Mouse (Mus musculus) CH12.LX (cell line): ENCODE measurements around the gene Prep. TPM values are rescaled to one million over a fixed set of nuclear protein-coding genes. Genes with fewer than 3 reads are reported as not detected.

Experiments used
- DNase-seq: peaks from one replicate; pipeline ENCODE4 v3.0.0-alpha.2; 2013; ENCODE audit errors: extremely low read depth
- H3K27ac ChIP-seq: 2 replicates; pipeline ENCODE4 v1.5.1; 2012; ENCODE audit warnings: low read depth, mild to moderate bottlenecking, control low read depth, moderate library complexity; ENCODE audit not compliant: insufficient read depth
- H3K27me3 ChIP-seq: replicated peaks from 2 replicates; pipeline ENCODE3; 2012; ENCODE audit warnings: inconsistent platforms
- H3K36me3 ChIP-seq, 2 experiments: replicated peaks in 1 of 2; 2 replicates each; pipeline versions ENCODE3 to v1.6.1; 2012; ENCODE audit warnings: inconsistent platforms in 1 of 2, low read length in 1 of 2, mild to moderate bottlenecking in 1 of 2, mixed read lengths in 1 of 2, moderate library complexity in 1 of 2; ENCODE audit not compliant: control insufficient read depth in 1 of 2, insufficient read depth in 1 of 2
- H3K4me1 ChIP-seq, 2 experiments: 2 replicates each; pipeline ENCODE4 v1.6.1; 2012; ENCODE audit warnings: inconsistent platforms in 1 of 2, moderate library complexity in 1 of 2; ENCODE audit not compliant: insufficient read depth in 2 of 2, control insufficient read depth in 1 of 2
- H3K4me2 ChIP-seq: 2 replicates; pipeline ENCODE4 v1.6.1; 2012; ENCODE audit warnings: low read depth, mild to moderate bottlenecking, control low read depth; ENCODE audit not compliant: poor library complexity, insufficient read depth, severe bottlenecking
- H3K4me3 ChIP-seq, 3 experiments: fragments of 150-350 bp in 1 of 3; sonication (generic) in 1 of 3; replicated peaks in 1 of 3; 2 replicates each; pipeline versions ENCODE3 to v1.5.1; 2011 to 2012; ENCODE audit warnings: low read depth in 2 of 3, low read length in 2 of 3, mild to moderate bottlenecking in 2 of 3, moderate library complexity in 2 of 3, control low read depth in 1 of 3, improper control_type of control experiment in 1 of 3, inconsistent platforms in 1 of 3, mixed read lengths in 1 of 3; ENCODE audit not compliant: poor library complexity in 1 of 3
- H3K79me2 ChIP-seq: replicated peaks from 2 replicates; pipeline ENCODE4 v1.6.1; 2012; ENCODE audit warnings: mild to moderate bottlenecking, moderate library complexity; ENCODE audit not compliant: control insufficient read depth, poor library complexity, insufficient read depth, severe bottlenecking; ENCODE audit errors: extremely low read depth
- H3K9ac ChIP-seq: 2 replicates; pipeline ENCODE4 v1.6.1; 2012; ENCODE audit warnings: low read depth, mild to moderate bottlenecking, control low read depth, moderate library complexity; ENCODE audit not compliant: insufficient read depth
- H3K9me3 ChIP-seq: replicated peaks from 2 replicates; pipeline ENCODE3; 2012; ENCODE audit warnings: low read length, inconsistent platforms, mixed read lengths
- BHLHE40 ChIP-seq: IDR thresholded peaks from 2 replicates; pipeline ENCODE4 v1.6.1; 2011; ENCODE audit warnings: mild to moderate bottlenecking, low read depth, low read length, improper control_type of control experiment
- CHD1 ChIP-seq: IDR thresholded peaks from 2 replicates; pipeline ENCODE4 v1.6.1; 2012; ENCODE audit warnings: low read depth, low read length, improper control_type of control experiment, inconsistent platforms
- CHD2 ChIP-seq: IDR thresholded peaks from 2 replicates; pipeline ENCODE4 v1.6.1; 2011; ENCODE audit warnings: low read length, improper control_type of control experiment
- E2F4 ChIP-seq: IDR thresholded peaks from 2 replicates; pipeline ENCODE4 v1.6.1; 2011; ENCODE audit warnings: low read depth, low read length, improper control_type of control experiment; ENCODE audit not compliant: insufficient replicate concordance
- EP300 ChIP-seq: IDR thresholded peaks from 2 replicates; pipeline ENCODE4 v1.6.1; 2011; ENCODE audit warnings: low read length, improper control_type of control experiment
- HCFC1 ChIP-seq: IDR thresholded peaks from 2 replicates; pipeline ENCODE4 v1.6.1; 2012; ENCODE audit warnings: low read depth, mild to moderate bottlenecking, inconsistent platforms, low read length, improper control_type of control experiment
- IRF4 ChIP-seq: IDR thresholded peaks from 2 replicates; pipeline ENCODE4 v1.6.1; 2014; ENCODE audit warnings: low read depth, mild to moderate bottlenecking, inconsistent platforms, low read length, improper control_type of control experiment
- JUN ChIP-seq: IDR thresholded peaks from 2 replicates; pipeline ENCODE4 v1.6.1; 2011; ENCODE audit warnings: low read depth, mild to moderate bottlenecking, low read length, improper control_type of control experiment, moderate library complexity; ENCODE audit not compliant: insufficient read depth
- JUND ChIP-seq: conservative IDR thresholded peaks from 2 replicates; pipeline ENCODE4 v1.6.1; 2011; ENCODE audit warnings: low read depth, low read length, improper control_type of control experiment
- KAT2A ChIP-seq: IDR thresholded peaks from 2 replicates; pipeline ENCODE4 v1.6.1; 2012; ENCODE audit warnings: low read length, improper control_type of control experiment, inconsistent platforms; ENCODE audit not compliant: insufficient replicate concordance
- MAX ChIP-seq: IDR thresholded peaks from 2 replicates; pipeline ENCODE4 v1.6.1; 2011; ENCODE audit warnings: low read length, improper control_type of control experiment
- MAZ ChIP-seq: IDR thresholded peaks from 2 replicates; pipeline ENCODE4 v1.6.1; 2012; ENCODE audit warnings: low read depth, mild to moderate bottlenecking, inconsistent platforms, low read length, improper control_type of control experiment, moderate library complexity
- MEF2A ChIP-seq: IDR thresholded peaks from 2 replicates; pipeline ENCODE4 v1.6.1; 2014; ENCODE audit warnings: low read depth, mild to moderate bottlenecking, inconsistent platforms, low read length, improper control_type of control experiment, borderline replicate concordance
- MYC ChIP-seq: IDR thresholded peaks from 2 replicates; pipeline ENCODE4 v1.6.1; 2011; ENCODE audit warnings: low read depth, mild to moderate bottlenecking, improper control_type of control experiment, low read length
- NELFE ChIP-seq: IDR thresholded peaks from 2 replicates; pipeline ENCODE4 v1.6.1; 2011; ENCODE audit warnings: low read depth, low read length, improper control_type of control experiment
- PAX5 ChIP-seq: IDR thresholded peaks from 2 replicates; pipeline ENCODE4 v1.6.1; 2012; ENCODE audit warnings: low read length, inconsistent platforms, mixed read lengths
- POLR2A ChIP-seq: IDR thresholded peaks from 2 replicates; pipeline ENCODE4 v1.6.1; 2011; ENCODE audit warnings: low read depth, mild to moderate bottlenecking, improper control_type of control experiment, low read length
- RCOR1 ChIP-seq: conservative IDR thresholded peaks from 2 replicates; pipeline ENCODE4 v1.6.1; 2012; ENCODE audit warnings: low read depth, mild to moderate bottlenecking, inconsistent platforms, low read length, improper control_type of control experiment
- SIN3A ChIP-seq: IDR thresholded peaks from 2 replicates; pipeline ENCODE4 v1.6.1; 2012; ENCODE audit warnings: low read length, improper control_type of control experiment, inconsistent platforms
- SMC3 ChIP-seq: IDR thresholded peaks from 2 replicates; pipeline ENCODE4 v1.6.1; 2011; ENCODE audit warnings: low read depth, low read length, improper control_type of control experiment
- TBP ChIP-seq: conservative IDR thresholded peaks from 2 replicates; pipeline ENCODE4 v1.6.1; 2011; ENCODE audit warnings: low read depth, low read length, improper control_type of control experiment
- TCF12 ChIP-seq: IDR thresholded peaks from 2 replicates; pipeline ENCODE4 v1.6.1; 2014; ENCODE audit warnings: low read depth, mild to moderate bottlenecking, inconsistent platforms, low read length, improper control_type of control experiment
- UBTF ChIP-seq: IDR thresholded peaks from 2 replicates; pipeline ENCODE4 v1.6.1; 2012; ENCODE audit warnings: low read depth, mild to moderate bottlenecking, inconsistent platforms, low read length, improper control_type of control experiment, moderate library complexity
- USF2 ChIP-seq: conservative IDR thresholded peaks from 2 replicates; pipeline ENCODE4 v1.6.1; 2011; ENCODE audit warnings: low read depth, low read length, improper control_type of control experiment
- ZC3H11A ChIP-seq: IDR thresholded peaks from 2 replicates; pipeline ENCODE4 v1.6.1; 2012; ENCODE audit warnings: low read depth, mild to moderate bottlenecking, inconsistent platforms, low read length, improper control_type of control experiment
- ZMIZ1 ChIP-seq: IDR thresholded peaks from 2 replicates; pipeline ENCODE4 v1.6.1; 2012; ENCODE audit warnings: low read depth, mild to moderate bottlenecking, inconsistent platforms, low read length, improper control_type of control experiment
- ZNF384 ChIP-seq: IDR thresholded peaks from 2 replicates; pipeline ENCODE4 v1.6.1; 2012; ENCODE audit warnings: low read depth, low read length, improper control_type of control experiment, inconsistent platforms
- dilution Hi-C: fragments of 300-500 bp; cut with MboI; formaldehyde crosslinking; loops from 2 replicates; pipeline ENCODE4 v1.14.3; 2020; ENCODE audit warnings: low sequenced_read_pairs; ENCODE audit not compliant: extremely low pct_unique_long_range_greater_than_20kb, extremely low pct_ligation_motif_present
- in situ Hi-C: fragments of 300-500 bp; cut with MboI; formaldehyde crosslinking; loops from 3 replicates; pipeline ENCODE4 v1.14.3; 2019; ENCODE audit warnings: low sequenced_read_pairs, low pct_ligation_motif_present, low pct_unique_long_range_greater_than_20kb, mixed read lengths
- polyA plus RNA-seq: library from polyadenylated mRNA; unstranded; fragments of >175 nt; gene quantifications from 2 replicates; pipeline ENCODE4 v1.2.1, GENCODE M21; 2012; ENCODE audit warnings: low read depth; ENCODE audit not compliant: insufficient read length
- total RNA-seq, 2 experiments: library from RNA; depleted of rRNA; stranded (reverse); fragments of 300-350 nt in 1 of 2; fragments of >200 nt in 1 of 2; gene quantifications; 2 replicates each; pipeline ENCODE4 v1.2.3; 2012 to 2014

Gene Prep
- total and polyA plus RNA-seq, 3 experiments = 17.6 to 28.2 (median 25.7) TPM

DNA sequence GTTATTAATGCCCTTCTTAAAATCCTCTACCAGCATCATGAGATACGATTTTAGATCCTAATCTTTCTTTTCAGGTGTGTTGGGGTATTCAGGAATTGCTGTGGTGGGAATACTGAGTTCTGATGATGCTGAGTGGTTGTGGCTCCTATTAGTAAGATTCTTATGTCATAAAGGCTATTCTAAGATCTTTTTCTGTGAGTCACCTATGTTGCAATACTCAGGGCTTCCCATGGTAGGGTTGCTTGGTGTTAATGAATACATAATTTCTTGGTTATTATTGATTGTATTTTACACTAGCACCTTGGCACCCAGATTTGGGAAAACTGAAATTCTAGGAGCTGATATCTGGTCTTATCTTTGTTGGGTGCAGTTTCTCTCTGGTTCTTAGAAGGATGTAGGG, 137.6 kb downstream of the Prep start:
- no peak for DNase-seq
- no peaks in the 10 kb centered on the region for H3K4me1 ChIP-seq
- no peaks in the 10 kb centered on the region for H3K79me2 ChIP-seq
- no peaks in the 10 kb centered on the region for H3K36me3 ChIP-seq
- H3K27me3 ChIP-seq = no peaks in the 10 kb centered on the region
- H3K9ac ChIP-seq = no peak overlapping the region
- no peaks in the 10 kb centered on the region for H3K9me3 ChIP-seq
- in situ Hi-C loops (no loop called here), dilution Hi-C loops (no loop called here)
- H3K4me3 ChIP-seq = no peak overlapping the region
- no peak overlapping the region for H3K4me2 ChIP-seq
- TF ChIP-seq SMC3 = no peak
- no peak for TF ChIP-seq EP300
- TF ChIP-seq UBTF = no peak
- no peak for TF ChIP-seq SIN3A
- TF ChIP-seq RCOR1 = no peak
- TF ChIP-seq MEF2A = no peak
- TF ChIP-seq ZC3H11A = no peak
- no peak for TF ChIP-seq HCFC1
- no peak for TF ChIP-seq POLR2A
- no peak for TF ChIP-seq KAT2A
- TF ChIP-seq MYC = no peak
- no peak for TF ChIP-seq E2F4
- TF ChIP-seq MAZ = no peak
- TF ChIP-seq MAX = no peak
- TF ChIP-seq IRF4 = no peak
- no peak for TF ChIP-seq TCF12
- TF ChIP-seq ZNF384 = no peak
- TF ChIP-seq JUN = no peak
- H3K27ac ChIP-seq = no peak overlapping the region

DNA sequence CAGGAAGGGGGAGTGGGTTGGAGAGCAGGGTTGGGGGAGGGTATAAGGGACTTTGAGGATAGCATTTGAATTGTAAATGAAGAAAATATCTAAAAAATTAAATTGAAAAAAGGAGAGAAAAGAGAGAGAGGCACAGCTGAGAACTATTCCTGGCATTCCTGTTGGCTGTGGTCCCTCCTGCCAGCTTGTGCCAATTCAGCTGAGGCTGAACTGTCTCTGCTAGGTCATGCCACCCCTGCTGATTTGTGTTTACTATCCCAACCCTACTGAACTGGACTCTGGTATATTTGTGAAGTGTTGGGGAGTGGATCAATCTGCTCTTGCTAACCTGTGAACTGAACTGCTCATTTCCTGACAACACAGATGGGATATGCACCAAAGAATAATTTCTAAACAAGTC, 143.2 kb downstream of the Prep start:
- Histone ChIP-seq H3K4me1 (no peaks in the 10 kb centered on the region), H3K4me3 (no peak overlapping the region), H3K27ac (no peak overlapping the region), H3K36me3 (no peaks in the 10 kb centered on the region), H3K9me3 (no peaks in the 10 kb centered on the region), H3K9ac (no peak overlapping the region), H3K27me3 (no peaks in the 10 kb centered on the region), H3K4me2 (no peak overlapping the region), H3K79me2 (no peaks in the 10 kb centered on the region)
- in situ Hi-C loops (no loop called here), dilution Hi-C loops (no loop called here)
- TF ChIP-seq PAX5 (no peak), ZMIZ1 (no peak), USF2 (no peak), ZC3H11A (no peak), SIN3A (no peak), CHD1 (no peak), CHD2 (no peak), TBP (no peak), KAT2A (no peak), MAZ (no peak), JUND (no peak), NELFE (no peak), BHLHE40 (no peak), EP300 (no peak), SMC3 (no peak)
- DNase-seq = no peak
